Mouse (Mus musculus) cerebellum, adult 11 months (tissue): ENCODE measurements at regions not wholly inside any gene's neighbourhood (a gene's known extent, or its start where the extent isn't known, plus 50 kb on each side); places are given as distances from the start of the nearest gene placed in this dataset.
"Not testable (repeated sequence)": the region's sequence is repeated elsewhere in the genome, so short reads cannot be mapped to it uniquely, and the experiment has no call there.

ENCODE experiments used
- DNase-seq: peaks from one replicate; pipeline ENCODE4 v3.0.0; 2022

- no peak for DNase-seq
These were observed 269.9 kb upstream of the Ube2e3 start for GRCm38 (mm10) chr2:78598039-78598438.

DNA sequence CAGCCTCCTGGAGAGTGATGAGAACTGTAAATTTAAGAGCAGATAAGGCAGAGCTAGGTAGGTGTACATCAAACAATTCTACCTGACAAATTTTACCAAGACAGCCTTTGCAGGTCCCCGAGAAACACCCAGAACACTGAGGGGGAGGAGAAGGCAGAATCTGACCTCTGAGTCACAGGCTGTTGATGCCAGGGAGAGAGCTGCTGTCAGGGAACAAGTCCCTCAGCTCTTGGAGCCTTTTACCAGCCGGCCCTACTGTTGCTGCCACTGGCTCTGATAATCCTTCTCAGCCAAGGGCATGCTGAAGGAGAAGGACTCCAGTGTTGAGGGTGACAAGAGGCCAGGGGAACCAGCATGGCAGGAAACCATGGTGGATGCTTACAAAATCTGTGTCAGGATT lies 271.7 kb upstream of the Ube2e3 start:
- no peak for DNase-seq

DNA sequence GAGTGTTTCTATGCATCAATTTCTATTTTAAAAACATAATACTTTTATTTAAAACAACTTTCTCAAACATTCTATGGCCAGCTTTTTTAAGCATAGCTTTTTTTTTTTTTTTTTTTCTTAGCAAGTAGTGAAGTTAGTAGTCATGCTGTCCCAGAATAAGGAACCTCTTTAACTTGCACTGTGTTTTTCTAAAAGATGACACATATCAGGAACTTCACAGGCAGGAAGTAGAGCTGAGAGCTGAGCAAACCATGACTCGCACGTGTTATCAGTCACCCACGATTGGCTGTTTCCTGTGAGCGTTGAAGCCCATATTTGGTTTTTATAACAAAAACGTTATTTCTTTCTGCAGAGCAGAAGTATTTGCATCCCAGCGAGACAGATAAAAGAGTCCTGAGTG lies 287.9 kb upstream of the Ube2e3 start:
- DNase-seq: no peak

- no peak for DNase-seq
These were observed 295.4 kb upstream of the Ube2e3 start for GRCm38 (mm10) chr2:78572492-78572891.

DNA sequence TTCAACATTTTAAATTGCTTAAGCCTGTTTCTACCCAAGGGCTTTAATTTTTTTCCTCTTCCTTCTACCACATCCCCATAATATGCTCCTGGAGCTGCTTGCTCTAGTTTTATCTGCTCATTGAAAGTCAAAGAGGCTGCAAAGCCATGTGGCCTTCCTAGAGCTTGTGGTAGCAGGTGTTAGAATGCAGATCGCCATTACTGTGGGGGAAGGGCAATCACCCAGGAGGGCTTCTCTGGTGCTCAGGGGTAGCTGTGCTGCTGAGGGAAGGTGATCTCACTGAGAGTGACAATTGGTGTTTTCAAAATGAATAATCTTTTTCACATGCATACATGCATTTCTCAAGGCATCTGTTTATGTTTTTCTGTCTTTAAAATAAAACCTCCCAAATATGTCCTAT lies 309.8 kb upstream of the Ube2e3 start:
- no peak for DNase-seq

DNA sequence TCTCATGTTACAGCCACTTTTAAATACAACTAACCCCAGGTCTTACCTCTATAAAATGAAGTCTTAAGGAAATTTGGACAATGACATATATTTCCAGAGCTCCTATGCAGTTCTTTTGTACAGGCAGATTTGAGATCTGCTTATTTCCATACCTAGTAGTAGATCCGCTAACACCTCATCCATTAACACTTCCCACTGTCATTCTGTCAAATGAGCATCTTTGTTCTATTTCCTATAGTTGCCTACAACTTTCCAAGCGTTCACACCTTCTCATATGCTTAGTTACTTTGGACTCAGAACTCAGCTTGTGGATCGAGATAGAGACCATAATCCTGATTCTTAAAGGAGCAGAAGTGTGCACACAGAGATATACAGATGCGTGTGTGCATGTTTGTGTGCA lies 316.8 kb upstream of the Ube2e3 start:
- no peak for DNase-seq

DNA sequence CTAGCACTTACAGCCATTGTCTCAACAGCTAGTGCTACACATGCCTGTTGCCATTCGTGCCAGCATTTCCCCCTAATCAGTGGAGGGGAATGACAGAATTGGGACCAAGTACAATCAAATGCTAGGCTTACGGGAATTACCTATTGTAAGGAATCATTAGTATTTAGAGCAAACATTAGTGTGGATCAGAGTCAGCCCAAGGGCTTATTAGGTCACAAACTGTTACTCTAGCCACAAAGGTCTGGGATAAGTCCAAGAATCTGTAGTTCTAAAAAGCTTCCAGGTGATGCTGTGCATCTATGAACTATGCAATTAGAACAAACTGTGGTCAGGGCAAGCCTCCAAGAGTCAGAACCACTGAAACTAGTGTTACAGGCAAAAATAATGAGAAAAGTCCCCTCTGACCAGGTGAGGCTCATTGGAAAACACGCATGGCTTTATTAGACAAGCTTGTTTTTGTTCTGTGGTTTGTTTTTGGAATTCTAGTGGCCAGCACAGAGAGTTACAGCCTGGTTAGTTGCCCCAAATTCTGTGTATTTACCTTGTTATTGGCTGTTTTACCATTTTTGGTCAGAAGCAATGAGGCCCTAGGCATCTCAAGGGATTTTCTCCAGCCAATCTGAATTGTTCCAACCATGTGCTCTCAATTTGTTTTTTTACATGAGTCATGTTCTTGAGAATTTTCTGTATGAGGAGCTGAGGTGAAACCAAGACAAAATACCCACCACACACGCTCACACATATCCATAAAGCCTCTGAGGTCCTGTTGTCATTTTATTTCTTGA lies 319.0 kb upstream of the Ube2e3 start:
- no peak for DNase-seq

GRCm38 (mm10) chr2:78547286-78547685 lies 320.6 kb upstream of the Ube2e3 start:
- no peak for DNase-seq

- DNase-seq: no peak
These were observed 327.5 kb upstream of the Ube2e3 start for GRCm38 (mm10) chr2:78540422-78540821.

GRCm38 (mm10) chr2:78539592-78540300 lies 328.2 kb upstream of the Ube2e3 start:
- DNase-seq: no peak

DNA sequence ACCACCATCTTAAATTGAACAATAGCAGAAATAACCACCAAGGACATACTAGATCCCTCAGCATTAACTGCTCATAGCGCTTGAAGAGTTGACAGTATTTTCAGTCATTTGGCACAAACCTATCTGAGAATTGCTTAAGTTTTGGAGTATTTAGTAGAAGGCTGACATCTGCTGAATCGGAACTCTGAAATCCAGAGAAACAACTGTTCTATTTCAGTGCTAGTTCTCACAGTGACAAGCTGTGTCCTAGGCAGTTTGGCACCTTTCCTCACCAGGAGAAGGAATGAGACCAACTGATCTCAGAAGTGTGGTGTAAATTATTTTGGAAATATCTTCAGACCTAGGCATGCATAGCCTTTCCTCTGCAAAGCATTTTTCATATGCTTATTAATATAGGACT lies 330.4 kb upstream of the Ube2e3 start:
- no peak for DNase-seq

DNA sequence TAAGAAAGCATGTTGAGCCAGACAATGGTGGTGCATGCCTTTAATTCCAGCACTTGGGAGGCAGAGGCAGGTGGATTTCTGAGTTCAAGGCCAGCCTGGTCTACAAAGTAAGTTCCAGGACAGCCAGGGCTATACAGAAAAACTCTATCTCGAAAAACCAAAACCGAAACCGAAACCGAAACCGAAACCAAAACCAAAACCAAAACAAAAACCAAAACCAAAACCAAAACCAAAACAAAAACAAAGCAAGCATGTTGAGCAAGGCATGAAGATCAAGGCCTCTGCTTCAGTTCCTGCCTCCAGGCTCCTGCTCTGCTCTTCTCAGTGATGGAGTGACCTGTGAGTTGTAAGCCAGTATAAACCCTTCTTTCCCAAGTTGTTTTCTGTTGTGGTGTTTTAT lies 334.0 kb upstream of the Ube2e3 start:
- DNase-seq: not testable (repeated sequence)

GRCm38 (mm10) chr2:78530535-78530934 lies 337.4 kb upstream of the Ube2e3 start:
- DNase-seq: no peak

DNA sequence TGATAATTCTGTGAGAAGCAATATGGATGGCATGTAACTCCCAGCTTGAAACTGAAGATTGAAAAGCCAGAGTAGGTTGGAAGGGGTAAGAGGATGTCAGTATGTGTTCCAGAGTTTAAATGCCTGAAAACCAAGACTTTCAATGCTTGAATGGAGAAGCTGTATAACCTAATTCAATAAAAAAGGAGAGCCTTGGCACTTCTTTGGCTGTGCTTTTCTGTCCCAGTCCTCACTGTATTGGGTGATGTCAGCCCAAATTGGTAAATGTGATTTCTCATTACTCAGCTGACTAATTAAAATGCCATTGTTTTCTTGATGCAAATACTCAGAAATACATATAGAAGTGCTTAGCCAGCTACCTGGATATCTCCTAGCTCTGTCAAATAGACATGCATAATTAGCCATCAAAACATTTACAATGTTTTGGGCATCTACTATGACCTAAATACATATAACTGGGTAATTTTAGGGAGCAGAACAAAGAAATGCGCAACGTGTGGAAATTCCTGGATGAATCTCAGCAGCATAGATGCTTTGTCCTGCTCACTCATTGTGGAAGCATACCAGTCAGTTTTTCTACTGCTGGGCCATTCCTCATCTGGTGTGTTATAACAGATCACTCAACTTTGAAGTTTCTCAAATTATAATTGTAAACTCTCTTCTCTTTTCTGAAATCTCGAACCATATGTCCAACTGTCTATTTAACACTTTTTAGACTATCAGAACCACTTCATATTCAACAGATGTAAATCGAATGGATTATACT lies 347.5 kb upstream of the Ube2e3 start:
- DNase-seq: no peak

GRCm38 (mm10) chr2:78493115-78493514 lies 374.8 kb upstream of the Ube2e3 start:
- DNase-seq: no peak

GRCm38 (mm10) chr2:78480036-78480435 lies 387.9 kb upstream of the Ube2e3 start:
- no peak for DNase-seq

DNA sequence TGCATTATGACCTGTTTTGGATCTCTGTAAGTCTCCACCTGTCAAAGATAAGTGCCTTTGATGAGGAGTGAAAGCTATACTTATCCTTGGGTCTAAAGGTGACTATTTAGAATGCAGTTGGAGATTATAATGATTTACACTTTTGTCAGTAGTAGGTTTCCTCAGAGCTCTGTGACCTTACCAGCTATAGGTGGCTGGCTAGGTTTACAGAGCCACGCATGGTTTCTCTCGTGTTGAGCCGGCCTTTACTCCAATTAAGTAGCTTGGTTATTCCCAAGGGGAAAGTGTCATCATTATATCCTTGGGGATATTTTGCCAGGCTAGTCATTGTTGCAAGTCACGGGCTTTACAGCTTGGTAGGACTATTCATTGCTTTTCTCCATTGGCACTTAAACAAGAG lies 408.5 kb upstream of the Ube2e3 start:
- no peak for DNase-seq

- DNase-seq: no peak
These were observed 414.5 kb upstream of the Ube2e3 start for GRCm38 (mm10) chr2:78453411-78453810.

GRCm38 (mm10) chr2:78436816-78437215 lies 431.1 kb upstream of the Ube2e3 start:
- DNase-seq: no peak

- no peak for DNase-seq
These were observed 432.9 kb upstream of the Ube2e3 start for GRCm38 (mm10) chr2:78435071-78435470.

GRCm38 (mm10) chr2:78427659-78428336 lies 440.1 kb upstream of the Ube2e3 start:
- DNase-seq: no peak

DNA sequence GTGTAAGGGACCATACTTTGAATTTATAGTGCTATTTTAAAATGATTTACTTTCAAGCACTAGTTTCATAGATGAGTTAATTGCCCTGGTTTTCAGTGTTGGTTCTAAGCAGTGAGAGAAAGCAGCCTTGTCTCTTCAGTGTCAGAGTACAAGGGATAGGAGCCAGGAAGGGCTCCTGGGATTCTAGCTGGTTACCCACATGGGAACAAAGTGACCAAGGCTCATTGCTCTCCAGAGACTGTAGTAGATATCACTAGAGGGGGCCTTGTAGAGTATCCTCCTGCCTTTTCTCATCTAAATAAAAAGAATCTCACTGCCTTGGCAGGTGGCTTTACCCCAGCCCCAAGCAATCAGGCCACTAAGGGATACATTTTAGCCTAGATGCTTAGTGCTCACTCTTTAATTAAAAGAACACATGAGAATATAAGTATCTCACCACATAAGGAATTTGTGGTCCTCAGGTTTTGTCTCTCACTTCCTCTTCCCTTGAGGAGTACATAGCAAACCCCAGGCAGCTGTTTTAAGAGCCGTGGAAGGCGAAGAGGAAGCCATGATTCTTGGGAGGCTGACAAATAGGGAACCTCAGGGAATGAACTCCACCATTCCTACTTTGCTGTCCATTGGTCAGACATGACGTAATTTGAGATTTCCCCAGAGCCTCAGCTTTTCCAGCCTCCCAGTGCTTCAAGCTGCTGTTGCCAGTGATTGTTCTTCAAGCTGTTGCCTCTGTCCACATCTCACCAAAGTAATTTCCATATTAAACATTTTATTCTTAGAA lies 449.2 kb upstream of the Ube2e3 start:
- DNase-seq: no peak
